20 mouse cellular contexts compared by ENCODE assay signal in the genomic region with DNA sequence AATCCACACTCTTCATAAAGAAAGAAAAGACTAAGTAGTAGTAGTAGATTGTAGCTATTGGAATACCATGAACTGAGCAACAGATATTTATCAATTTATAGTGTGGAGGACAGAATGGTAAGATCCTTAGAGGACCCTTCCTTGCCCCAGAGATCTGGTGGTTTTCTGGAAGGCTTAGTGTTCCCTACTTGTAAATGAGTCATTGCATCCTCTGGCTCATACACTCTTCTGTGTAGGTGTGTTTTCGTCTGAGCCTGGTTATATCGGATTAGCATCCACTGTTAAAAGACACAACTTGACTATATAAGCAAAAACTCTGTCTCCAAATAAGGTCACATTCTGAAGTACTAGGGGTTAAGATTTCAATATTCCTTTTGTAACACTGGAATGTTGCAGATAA.
A peak's percentile ranks its signal among the peaks of the same experiment; 100 is the strongest.
DNase-seq lines count a peak whose midpoint lies in the region; ATAC-seq lines count a peak whose summit lies in the region.
"Had no signal": no experiment of that assay in that cellular context is flagged by ENCODE, and none has a peak within 500 bp of the region (broad histone marks: within the 10 kb centered on the region; RNA-seq: fewer than 3 reads in every experiment).

No protein-coding gene starts in this region.

- peak; percentile 97 for ATAC-seq in frontal cortex, adult (ENCODE audit: low TSS enrichment)
- ATAC-seq: activated CD4-positive, CD25-positive, alpha-beta regulatory T cell, adult 4 months; CD4-positive, CD25-positive, alpha-beta regulatory T cell, adult 4 months; Patski had no signal

- intact Hi-C loops in left cerebral cortex, postnatal 14 days (cut with DNase I), result no loop called here

- no peak for DNase-seq in frontal cortex, postnatal 25 days (ENCODE audit: low spot score in 2 of 2)
- peak; percentile 47 for DNase-seq in brain, adult 2 months (ENCODE audit: low read depth, low spot score)
- peak; percentile 9 for DNase-seq in telencephalon, adult 2 months (ENCODE audit: low read depth, low spot score)
- DNase-seq in left cerebral cortex, postnatal 14 days (ENCODE audit: low spot score in 2 of 2), result no peak
- no peak for DNase-seq in right cerebral cortex, postnatal 4 days
- DNase-seq: adrenal gland, adult 2 months; adrenal gland, adult 8-10 months; adrenal gland, postnatal 10 days; adrenal gland, postnatal 14 days; adrenal gland, postnatal 25 days; adrenal gland, postnatal 36 days; B cell, adult 2 months; cerebellum, adult 11 months; cerebellum, adult 11-12 months; cerebellum, adult 18-20 months; cerebellum, adult 2 months had no signal

Comparison
In these comparisons a context has a peak if more than half of its experiments do, and no peak if none do; other contexts are left out.
1. DNase-seq: peak in brain, adult 2 months (single experiment) and telencephalon, adult 2 months (single experiment); none in frontal cortex, postnatal 25 days (0 of 2), left cerebral cortex, postnatal 14 days (0 of 2) and right cerebral cortex, postnatal 4 days (single experiment).